Mouse (Mus musculus): ENCODE data around the gene Lix1. TPM values are rescaled to one million over a fixed set of nuclear protein-coding genes. Genes with fewer than 3 reads are reported as not detected.
"Not testable (repeated sequence)": the region's sequence is repeated elsewhere in the genome, so short reads cannot be mapped to it uniquely, and the experiment has no call there.

Gene Lix1
- total RNA-seq, 2 experiments from 2014 or later = 2.9 to 3.5 TPM

GRCm38 (mm10) chr17:17412176-17412575, 9.7 kb downstream of the Lix1 start:
- DNase-seq = no peak

GRCm38 (mm10) chr17:17414206-17414605, 11.7 kb downstream of the Lix1 start:
- DNase-seq = no peak

DNA sequence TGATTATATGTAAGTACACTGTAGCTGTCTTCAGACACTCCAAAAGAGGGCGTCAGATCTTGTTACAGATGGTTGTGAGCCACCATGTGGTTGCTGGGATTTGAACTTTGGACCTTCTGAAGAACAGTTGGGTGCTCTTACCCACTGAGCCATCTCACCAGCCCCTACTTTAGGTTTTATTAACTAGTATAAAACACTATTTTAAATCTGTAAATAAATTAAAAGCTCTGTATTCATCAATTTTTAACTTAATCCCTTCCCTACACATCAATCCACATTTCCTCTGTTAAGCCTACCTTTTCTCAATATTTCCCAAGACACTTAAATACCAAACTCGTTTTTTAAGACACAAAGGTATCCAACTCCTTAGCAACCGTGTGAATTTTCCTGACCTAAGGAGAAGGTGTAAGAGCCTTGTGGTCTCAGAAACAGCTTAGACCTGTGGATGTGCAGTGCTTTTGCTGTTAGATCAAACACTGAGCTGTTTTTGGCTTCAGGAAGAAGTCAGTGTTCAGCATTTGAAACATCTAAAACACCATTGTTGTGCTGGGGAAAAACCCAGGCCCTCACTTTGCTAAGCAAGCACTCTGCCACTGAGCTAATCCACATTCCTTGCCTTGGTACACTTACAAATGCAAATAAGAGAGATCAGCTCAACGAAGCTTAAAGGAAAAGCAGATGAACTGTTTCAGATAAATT, 22.3 kb downstream of the Lix1 start:
- no peak for DNase-seq

DNA sequence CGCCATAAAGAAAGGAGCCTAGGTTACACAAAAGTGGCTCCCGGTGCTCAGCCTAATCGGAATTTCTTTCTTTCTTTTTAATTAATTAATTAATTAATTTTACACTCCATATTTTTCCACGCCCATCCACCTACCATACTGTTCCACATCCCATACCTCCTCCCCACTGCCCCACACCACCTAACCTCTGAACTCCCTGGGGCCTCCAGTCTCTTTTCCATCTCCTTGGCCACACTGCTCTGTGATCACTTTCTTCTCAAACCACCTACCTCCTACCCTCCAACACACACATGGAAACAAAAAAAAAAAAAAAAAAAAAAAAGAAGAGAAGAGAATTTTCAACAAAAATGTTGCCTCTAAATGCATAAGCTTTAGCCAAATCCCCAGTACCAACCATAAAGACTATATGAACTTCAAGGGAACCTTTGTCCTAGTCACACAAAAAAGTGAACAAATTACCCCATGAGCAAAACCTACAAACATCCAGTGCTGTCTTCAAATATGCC, 22.9 kb downstream of the Lix1 start:
- DNase-seq = no peak

DNA sequence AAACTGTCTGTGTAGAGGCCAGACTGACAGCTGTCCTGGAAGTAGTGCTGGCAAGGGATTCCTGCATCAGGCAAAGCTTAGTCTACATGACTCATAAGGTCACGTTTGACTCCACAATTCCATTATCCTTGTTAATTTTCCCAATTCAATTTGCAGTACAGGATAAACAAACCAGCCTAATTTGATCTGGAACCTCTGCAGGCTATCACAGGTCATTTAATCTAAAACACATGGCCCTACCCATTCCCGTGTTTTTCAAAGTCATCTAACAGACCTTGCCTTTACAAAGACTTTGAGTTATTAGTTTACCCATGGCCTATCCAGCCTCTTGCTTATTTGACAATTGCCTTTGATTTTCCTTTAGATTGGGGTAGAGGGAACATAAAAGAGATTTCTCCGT, 23.4 kb downstream of the Lix1 start:
- no peak for DNase-seq

- DNase-seq = no peak
These were observed 26.4 kb downstream of the Lix1 start for GRCm38 (mm10) chr17:17428888-17429287.

DNA sequence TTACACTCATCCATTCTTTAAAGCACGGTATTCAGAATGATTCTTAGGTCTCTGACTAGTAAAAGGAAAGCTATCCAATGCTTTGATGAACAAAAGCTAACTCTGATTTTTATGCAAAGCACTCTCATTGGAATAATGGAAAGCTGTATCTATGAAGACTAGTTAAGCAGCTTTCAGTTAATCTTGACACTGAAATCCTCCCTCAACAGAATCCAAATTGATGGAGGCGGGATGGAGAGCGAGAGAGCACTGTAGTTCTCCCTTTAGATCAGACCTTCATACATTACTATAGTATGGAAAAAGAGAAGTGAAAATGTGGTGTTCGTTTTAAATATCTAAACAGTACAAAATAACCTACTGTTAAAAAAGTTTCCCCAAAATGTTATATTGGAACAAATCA, 31.2 kb downstream of the Lix1 start:
- no peak for DNase-seq

GRCm38 (mm10) chr17:17438576-17439191, 36.2 kb downstream of the Lix1 start:
- no peak for DNase-seq

- no peak for DNase-seq
These were observed 39.5 kb downstream of the Lix1 start for GRCm38 (mm10) chr17:17441876-17442498.

GRCm38 (mm10) chr17:17444297-17444886, 41.9 kb downstream of the Lix1 start:
- DNase-seq = no peak

GRCm38 (mm10) chr17:17446683-17447082, 44.2 kb downstream of the Lix1 start:
- DNase-seq = no peak

- no peak for DNase-seq
These were observed 45.3 kb downstream of the Lix1 start for GRCm38 (mm10) chr17:17447821-17448220.

- peak; percentile 29 for DNase-seq
These were observed 46.4 kb downstream of the Lix1 start for GRCm38 (mm10) chr17:17448737-17449440.

DNA sequence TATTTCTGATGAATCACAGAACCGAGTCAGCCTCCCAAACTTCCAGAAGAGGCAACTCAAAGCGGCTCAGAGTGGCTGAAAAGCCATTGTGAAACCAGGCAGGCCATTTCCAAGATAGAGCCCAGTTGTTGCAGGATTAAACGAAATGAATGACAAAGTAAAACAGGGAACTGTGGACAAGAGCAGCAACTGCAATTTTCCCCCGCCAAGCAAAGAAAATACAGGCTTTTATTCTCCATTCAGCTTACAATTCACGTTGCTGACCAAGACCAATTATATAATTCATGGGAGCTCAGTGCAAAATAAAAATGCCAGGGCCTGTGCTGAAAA, 46.9 kb downstream of the Lix1 start:
- DNase-seq = no peak

DNA sequence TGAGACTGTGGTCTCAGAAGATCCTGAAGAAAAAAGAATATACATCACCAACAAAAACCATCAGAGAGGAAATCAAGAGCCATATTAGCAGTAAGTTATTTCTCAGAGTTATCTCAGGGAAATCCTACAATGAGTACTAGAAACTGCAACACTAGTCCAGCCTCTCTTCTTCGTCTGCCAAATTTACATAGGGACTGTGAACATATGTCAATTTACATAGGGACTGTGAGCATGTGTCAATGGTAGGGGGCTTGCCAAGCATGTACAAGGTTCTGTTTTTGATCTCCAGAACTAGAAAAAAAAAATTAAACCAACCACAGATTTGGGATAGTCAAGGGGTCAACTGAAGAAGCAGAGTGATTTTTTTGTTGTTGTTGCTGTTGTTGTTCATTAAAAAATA, 48.6 kb downstream of the Lix1 start:
- no peak for DNase-seq

DNA sequence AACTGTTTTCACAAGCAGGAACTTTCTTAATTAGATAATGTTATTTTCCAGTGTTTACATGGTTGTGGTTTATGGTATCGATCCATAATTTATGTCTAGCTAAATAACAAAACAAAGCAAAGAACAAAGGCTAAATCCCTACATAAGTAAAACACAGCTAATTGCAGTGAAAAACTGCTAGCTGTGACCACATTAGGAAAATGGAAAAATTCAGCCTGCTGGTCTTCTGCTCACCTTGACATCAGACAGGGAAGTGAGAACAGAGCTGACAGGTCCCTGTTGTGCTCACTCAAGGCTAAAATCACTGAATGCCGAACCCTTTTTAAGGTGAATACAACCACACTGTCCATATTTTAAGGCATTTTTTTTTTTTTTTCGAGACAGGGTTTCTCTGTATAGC, 50.1 kb downstream of the Lix1 start:
- DNase-seq = no peak

DNA sequence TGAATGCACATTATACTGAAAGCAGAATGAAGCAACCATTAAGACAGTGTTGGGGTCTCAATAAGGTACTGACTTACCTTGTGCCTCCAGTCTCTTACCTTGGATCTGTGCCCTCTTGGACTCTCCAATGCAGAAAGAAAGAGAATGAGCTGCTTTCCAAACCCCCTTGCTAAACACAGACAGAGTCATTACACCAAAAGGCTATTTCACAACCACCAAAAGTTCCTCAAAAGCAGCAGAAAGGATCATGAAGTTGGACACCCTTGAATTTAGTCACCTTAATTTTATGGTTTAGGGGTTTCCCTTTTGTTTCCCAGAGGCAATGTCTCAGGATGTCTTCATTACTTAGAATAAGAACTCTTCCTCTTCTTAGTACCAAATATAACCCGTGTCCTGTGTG, 52.1 kb downstream of the Lix1 start:
- no peak for DNase-seq

DNA sequence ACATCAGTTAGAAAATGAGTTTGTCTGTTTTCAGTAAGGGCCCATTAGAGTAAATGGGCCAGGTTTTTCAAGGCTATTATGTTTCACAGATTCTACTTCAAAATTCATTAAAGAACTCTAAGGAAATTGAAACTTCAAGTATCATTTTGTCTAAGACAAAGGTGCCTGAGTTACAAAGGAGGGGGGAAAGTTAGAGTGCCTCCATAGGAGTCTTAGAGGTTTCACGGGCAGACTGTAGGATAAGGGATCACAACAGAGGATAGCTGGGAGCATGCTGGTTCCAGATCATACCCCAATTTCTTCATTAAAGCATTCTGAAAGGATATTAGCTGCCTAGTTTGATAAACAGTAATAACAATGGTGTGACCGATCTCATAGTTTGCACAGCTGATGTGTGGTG, 83.3 kb downstream of the Lix1 start:
- DNase-seq = no peak

- no peak for DNase-seq
These were observed 88.5 kb downstream of the Lix1 start for GRCm38 (mm10) chr17:17490820-17491621.

DNA sequence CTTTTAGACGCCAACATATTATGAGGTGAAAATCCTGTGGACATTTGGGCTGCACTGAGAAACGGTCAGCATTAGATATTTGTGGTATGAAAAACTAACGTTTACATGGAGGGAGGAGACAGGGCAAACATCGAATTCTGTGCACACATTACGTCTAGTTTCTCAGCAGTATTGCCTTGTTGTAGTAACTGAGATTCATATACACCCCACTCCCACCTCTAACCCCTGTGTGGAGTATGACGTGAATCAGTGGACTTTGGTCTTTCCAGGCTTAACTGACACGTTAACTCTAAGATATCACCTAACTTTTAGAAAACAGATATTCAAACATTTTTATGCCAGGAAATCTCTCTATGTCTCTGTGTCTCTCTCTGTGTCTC, 89.1 kb downstream of the Lix1 start:
- DNase-seq = no peak

- no peak for DNase-seq
These were observed 89.6 kb downstream of the Lix1 start for GRCm38 (mm10) chr17:17492116-17492515.

- DNase-seq = not testable (repeated sequence)
These were observed 93.8 kb downstream of the Lix1 start for GRCm38 (mm10) chr17:17496234-17496633.
